Mouse (Mus musculus) olfactory bulb, adult 2 months (tissue): Measurements from ENCODE around the gene Cit. TPM values are rescaled to one million over a fixed set of nuclear protein-coding genes. Genes with fewer than 3 reads are reported as not detected.

Experiments
- H3K27ac ChIP-seq: fragments of 200-500 bp; 2 replicates; pipeline ENCODE4 v1.5.1; 2012; ENCODE audit warnings: low read depth, low read length; ENCODE audit not compliant: insufficient read depth
- H3K4me1 ChIP-seq: fragments of 200-500 bp; 2 replicates; pipeline ENCODE4 v1.6.1; 2012; ENCODE audit warnings: low read length; ENCODE audit not compliant: control insufficient read depth, insufficient read depth
- H3K4me3 ChIP-seq: fragments of 200-500 bp; 2 replicates; pipeline ENCODE4 v1.5.1; 2012; ENCODE audit warnings: mild to moderate bottlenecking, low read depth, low read length, moderate library complexity; ENCODE audit not compliant: insufficient read depth
- CTCF ChIP-seq: fragments of 200-500 bp; IDR thresholded peaks from 2 replicates; pipeline ENCODE4 v1.5.1; 2012; ENCODE audit warnings: low read depth, mild to moderate bottlenecking, low read length, moderate library complexity; ENCODE audit not compliant: insufficient read depth
- POLR2A ChIP-seq: fragments of 200-500 bp; IDR thresholded peaks from 2 replicates; pipeline ENCODE4 v1.6.1; 2012; ENCODE audit warnings: mild to moderate bottlenecking, low read depth, low read length, moderate library complexity; ENCODE audit not compliant: insufficient read depth
- WGBS: fragments of 180-500 bp; shearing (Covaris S2); methylation state at CpG from one replicate; pipeline ENCODE4 v1.1.7; 2018; 5-methylcytosine and 5-hydroxymethylcytosine counted together
- polyA plus RNA-seq: library from polyadenylated mRNA; stranded (reverse); fragments of >200 nt; gene quantifications from 2 replicates; pipeline ENCODE4 v1.2.4, GENCODE M21; 2012; ENCODE audit warnings: low replicate concordance; ENCODE audit not compliant: missing spikeins, insufficient read depth, insufficient read length

The Cit gene
- polyA plus RNA-seq, 1 experiment, result not detected

DNA sequence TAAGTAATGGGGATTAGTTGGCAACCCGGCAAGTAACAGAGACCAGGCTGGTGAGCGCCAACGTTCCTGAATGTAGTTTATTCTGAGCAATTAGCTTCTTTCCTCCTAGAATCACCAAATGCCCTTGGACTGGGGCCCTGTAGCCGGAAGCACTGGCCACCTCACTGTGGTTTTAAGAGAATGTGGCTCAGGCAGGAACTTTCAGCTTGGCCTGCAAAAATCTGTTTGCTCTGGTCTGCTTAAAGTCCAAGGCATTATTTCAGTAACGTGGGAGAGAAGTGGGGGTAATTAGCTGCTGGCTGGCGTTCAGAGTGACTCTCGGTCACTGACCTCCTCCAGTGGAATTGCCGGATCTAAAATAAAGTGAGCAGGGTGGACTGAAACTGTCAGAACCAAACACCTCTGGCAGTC is 178.2 kb downstream of the Cit start:
- 13% methylated on average over 8 of the region's 8 CpGs for WGBS
- H3K27ac ChIP-seq, result no peak overlapping the region
- peak overlapping the region; percentile 68 for H3K4me3 ChIP-seq
- TF ChIP-seq CTCF (no peak), POLR2A (no peak)
- peaks cover 9% of the 10 kb centered on the region; the same call in 1 of the 2 replicates for H3K4me1 ChIP-seq

DNA sequence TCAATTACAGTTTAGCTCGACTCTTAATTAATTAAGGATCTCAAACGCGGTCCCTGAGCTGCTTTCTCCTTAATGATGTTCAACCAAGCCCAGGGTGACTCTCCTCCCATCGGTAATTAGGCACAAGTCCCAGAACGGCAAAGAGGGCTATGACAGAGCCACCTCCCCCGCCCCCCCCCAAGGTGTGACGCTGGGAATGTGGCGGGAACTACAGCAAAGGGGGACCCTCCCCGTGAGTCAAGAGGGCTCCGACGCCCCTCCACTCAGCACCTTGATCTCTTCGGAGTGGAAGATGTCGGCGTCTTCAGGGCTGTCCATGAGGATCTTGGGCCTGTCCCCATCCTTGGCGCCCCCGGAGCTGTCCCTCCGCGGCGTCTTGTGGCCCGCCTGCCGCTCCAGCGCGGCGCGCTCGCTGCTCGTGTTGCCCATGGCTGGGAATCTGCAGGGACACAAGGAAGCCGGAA is 178.8 kb downstream of the Cit start:
- TF ChIP-seq POLR2A (no peak), CTCF (no peak)
- peaks cover 9% of the 10 kb centered on the region; the same call in 1 of the 2 replicates for H3K4me1 ChIP-seq
- peak overlapping the region; percentile 68 for H3K4me3 ChIP-seq
- H3K27ac ChIP-seq, result no peak overlapping the region
- under 1% methylated on average over 28 of the region's 28 CpGs for WGBS

DNA sequence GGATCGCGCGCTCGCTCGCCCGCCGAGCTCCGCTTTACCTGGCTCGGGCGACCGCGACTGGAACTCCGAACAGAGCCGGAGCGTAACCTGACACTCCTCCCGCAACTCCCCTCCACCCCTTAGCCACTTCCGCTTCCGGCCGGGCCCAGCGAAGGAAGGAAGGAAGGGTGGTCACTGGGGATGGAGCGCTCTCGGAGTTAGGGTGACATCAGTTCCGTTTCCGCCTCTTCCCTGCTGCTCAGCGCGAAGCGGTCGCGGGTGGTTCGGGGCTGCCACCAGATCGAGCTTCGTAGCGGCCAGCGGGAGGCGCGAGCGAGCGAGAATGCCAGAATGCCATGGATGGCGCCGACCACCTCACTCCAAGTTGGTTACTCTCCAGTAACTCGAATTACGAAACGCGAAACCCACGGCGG is 179.3 kb downstream of the Cit start, which contains the start of gene Prkab1:
Prkab1 (minus strand) TSS at position 182 of the 413 bp plus-strand sequence.
- H3K4me1 ChIP-seq, result peaks cover 9% of the 10 kb centered on the region; the same call in 1 of the 2 replicates
- H3K27ac ChIP-seq, result peak within 1 kb of the TSS; percentile 49; the same call in 1 of the 2 replicates
- peak within 1 kb of the TSS; percentile 68 for H3K4me3 ChIP-seq
- whole genome bisulfite sequencing, result under 1% methylated on average over 45 of the region's 46 CpGs
- TF ChIP-seq POLR2A (peak; percentile 51; the same call in 1 of the 2 replicates), CTCF (peak; percentile 53)

DNA sequence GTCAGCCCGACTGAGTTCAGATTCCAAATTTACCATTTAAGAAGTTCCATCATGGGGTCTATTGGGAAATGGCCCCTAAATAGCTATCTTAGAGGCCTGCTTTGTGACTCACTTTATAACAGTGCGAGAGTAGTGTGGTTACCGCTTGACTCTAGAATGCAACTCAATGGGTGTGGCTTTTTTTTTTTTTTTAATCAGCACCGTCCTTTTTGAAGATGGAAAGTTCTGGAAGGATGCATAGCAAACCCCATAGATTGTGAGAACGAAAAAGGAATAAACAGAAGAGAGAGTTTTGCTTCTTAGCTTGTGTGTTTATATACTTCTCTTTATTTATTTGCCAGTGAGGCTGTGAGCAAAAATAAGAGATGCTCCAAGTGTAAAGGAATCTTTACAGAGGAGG is 181.0 kb downstream of the Cit start:
- Histone ChIP-seq H3K27ac (no peak overlapping the region), H3K4me1 (peaks cover 16% of the 10 kb centered on the region), H3K4me3 (no peak overlapping the region)
- WGBS, result 92% methylated on average over 5 of the region's 5 CpGs
- TF ChIP-seq CTCF (no peak), POLR2A (no peak)

DNA sequence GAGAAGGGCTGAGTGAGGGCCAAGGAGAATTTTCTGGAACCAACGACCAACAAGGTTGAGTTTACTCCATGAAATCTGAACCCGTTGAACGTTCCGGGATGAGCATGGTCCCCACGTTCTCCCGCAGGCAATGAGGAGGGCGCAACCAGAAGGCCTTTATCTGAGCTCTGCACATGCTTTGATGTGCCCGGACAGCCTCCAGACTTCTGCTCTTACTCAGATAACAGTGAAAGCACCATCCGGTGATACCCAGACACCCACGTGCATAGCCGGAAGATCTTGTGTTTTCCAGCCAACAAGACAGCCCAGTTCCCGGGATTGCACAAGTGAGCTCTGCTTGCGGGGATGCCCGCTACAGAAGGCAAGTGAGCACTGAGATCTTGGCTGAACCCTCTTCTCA is 181.5 kb downstream of the Cit start:
- no peak for TF ChIP-seq POLR2A
- TF ChIP-seq CTCF, result no peak
- 88% methylated on average over 14 of the region's 14 CpGs for WGBS
- Histone ChIP-seq H3K27ac (no peak overlapping the region), H3K4me3 (no peak overlapping the region), H3K4me1 (peaks cover 17% of the 10 kb centered on the region)

DNA sequence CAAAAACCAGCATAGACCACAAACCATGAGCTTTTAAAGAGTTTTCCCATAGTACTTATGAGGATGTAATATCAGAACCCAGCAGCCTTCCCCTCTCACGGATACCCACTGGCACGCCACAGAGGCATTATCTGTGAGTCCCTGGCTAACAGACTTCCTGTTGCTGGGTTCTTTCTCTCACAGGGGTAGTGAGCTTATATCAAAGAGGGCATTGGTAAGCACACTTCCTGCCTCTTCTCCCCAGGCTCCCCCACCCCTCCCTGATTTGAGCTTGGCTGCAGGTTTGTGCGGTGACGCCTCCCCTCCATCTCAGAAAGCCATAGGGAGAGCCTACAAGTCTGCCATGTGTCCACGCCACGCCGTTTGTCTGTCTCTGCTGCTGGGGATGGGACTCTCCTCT is 184.0 kb downstream of the Cit start:
- Histone ChIP-seq H3K4me1 (peaks cover 11% of the 10 kb centered on the region), H3K4me3 (no peak overlapping the region), H3K27ac (no peak overlapping the region)
- TF ChIP-seq POLR2A, result no peak
- TF ChIP-seq CTCF, result no peak
- 85% methylated on average over 7 of the region's 7 CpGs for WGBS

DNA sequence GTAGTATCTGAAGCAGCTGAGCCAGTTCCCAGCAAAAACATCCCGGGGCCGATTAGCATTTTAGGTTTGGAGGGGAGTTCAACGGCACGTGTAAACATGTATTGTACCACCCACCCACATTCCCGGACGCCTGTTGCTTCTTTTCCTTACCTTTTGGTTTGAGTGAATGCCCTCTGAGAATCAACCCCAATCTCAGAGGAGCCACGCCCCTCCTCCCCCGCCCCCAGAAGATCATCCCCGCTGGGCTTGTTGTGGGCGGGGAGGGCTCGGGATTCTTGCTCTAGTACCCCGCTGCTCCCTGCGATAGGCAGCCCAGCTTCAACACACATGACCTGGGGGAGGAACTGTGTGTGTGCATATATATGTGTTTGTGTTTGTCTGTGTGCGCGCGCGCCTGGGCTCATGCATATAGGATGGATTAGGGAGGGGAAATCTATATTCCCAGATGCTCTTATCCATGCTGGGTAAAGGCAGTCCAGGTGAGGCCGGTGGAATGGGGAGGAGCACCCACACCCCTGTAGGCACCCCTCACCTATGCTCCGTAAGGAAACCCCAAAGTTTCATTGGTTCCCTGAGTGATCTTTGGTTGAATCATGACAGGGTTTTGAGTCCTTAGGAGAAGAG is 185.6 kb downstream of the Cit start:
- 4% methylated on average over 19 of the region's 19 CpGs for WGBS
- H3K4me1 ChIP-seq, result peaks cover 8% of the 10 kb centered on the region
- no peak overlapping the region for H3K27ac ChIP-seq
- H3K4me3 ChIP-seq, result no peak overlapping the region
- no peak for TF ChIP-seq CTCF
- TF ChIP-seq POLR2A, result no peak

DNA sequence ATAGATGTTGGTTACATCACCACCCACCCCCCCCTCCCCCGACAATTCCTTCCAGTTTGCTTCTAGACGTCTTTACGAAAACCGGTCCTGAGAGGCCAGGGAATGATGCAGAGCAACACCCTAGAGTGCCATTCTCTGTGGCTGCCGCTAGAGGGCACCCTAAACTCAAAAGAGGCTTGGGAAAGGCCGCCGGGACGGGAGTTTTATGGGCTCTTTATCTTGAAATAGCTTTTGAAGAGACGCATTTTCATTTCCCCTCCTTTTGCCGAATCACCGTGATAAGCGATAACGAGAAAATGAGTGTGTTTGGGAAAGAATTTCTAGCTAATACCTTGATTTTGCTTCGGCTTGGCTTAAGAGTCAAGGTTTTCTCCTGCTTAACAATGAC is 186.1 kb downstream of the Cit start:
- Histone ChIP-seq H3K4me3 (no peak overlapping the region), H3K27ac (no peak overlapping the region), H3K4me1 (peaks cover 8% of the 10 kb centered on the region)
- TF ChIP-seq CTCF, result peak; percentile 84; the same call in 1 of the 2 replicates
- no peak for TF ChIP-seq POLR2A
- 4% methylated on average over 14 of the region's 14 CpGs for WGBS

DNA sequence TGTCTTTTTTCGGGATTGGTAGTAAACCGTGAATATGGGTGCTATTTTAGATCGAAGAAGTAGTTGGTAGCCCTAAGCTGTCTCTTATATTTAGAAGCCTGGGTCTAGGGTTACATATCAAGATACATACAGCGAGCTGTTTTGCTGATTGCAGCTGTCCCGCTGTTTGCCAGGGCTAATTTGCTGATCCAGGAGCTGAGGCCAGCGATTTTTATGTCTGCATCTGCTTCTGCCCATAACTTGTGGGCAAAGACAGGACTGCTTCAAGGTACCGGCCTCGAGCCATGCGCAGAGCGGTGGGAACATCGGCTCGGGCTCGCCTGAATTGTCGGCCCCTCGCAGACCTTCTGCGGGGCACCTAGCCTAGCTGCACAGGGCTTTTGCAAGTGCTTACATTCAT is 191.4 kb downstream of the Cit start:
- Histone ChIP-seq H3K27ac (no peak overlapping the region), H3K4me3 (no peak overlapping the region), H3K4me1 (peaks cover 9% of the 10 kb centered on the region)
- 61% methylated on average over 16 of the region's 16 CpGs for WGBS
- TF ChIP-seq CTCF, result no peak
- TF ChIP-seq POLR2A, result no peak

DNA sequence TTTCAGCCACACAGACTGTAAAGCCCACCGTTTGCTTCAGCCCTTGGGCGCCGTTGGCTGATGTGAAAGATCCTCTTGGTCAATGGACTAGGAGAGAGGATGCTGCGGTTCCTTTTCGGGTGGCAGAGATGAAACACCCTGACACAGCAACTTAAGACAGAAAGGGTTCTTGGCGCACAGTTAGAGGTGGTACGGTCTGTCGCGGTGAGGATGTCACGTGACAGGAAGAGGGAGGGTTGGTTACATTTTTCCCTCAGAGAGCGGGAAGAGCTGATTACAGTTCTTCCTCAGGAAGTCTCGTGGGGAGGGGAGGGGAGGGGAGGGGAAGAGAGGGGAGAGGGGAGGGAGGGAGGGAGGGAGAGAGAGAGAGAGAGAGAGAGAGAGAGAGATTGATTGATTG is 192.7 kb downstream of the Cit start:
- H3K4me3 ChIP-seq, result no peak overlapping the region
- no peak for TF ChIP-seq POLR2A
- no peak for TF ChIP-seq CTCF
- WGBS, result 58% methylated on average over 12 of the region's 12 CpGs

More for the DNA sequence above, 192.7 kb downstream of the Cit start:
- no peak overlapping the region for H3K27ac ChIP-seq
- peaks cover 9% of the 10 kb centered on the region for H3K4me1 ChIP-seq
